Mouse (Mus musculus) left cerebral cortex, postnatal 4 days (tissue): Measurements from ENCODE around the gene Krt73. TPM values are rescaled to one million over a fixed set of nuclear protein-coding genes. Genes with fewer than 3 reads are reported as not detected.

Source experiments
- DNase-seq: peaks from one replicate; pipeline ENCODE4 v3.0.0-alpha.2; 2022
- intact Hi-C: fragments of 180-260 bp; cut with DNase I; formaldehyde crosslinking; loops from one replicate; pipeline ENCODE4 v1.15.1; 2025
- total RNA-seq, 2 experiments: library from RNA; stranded (reverse); gene quantifications; 2 replicates each; pipeline ENCODE4 v1.2.3; 2021

The Krt73 gene
- under 1 TPM; 0.42 to 0.46 TPM for total RNA-seq

GRCm38 (mm10) chr15:101802296-101802835, at the start of gene Krt73:
Gene Krt73, minus strand, starts transcription at chr15:101802346.
- intact Hi-C loops, result no loop called here
- DNase-seq, result no peak

- DNase-seq, result no peak
- intact Hi-C loops, result no loop called here
These were observed 48.5 kb upstream of the Krt73 start, which contains the start of gene Krt1 for GRCm38 (mm10) chr15:101850694-101851093. Gene Krt1, minus strand, starts transcription at chr15:101850794.

GRCm38 (mm10) chr15:101845971-101846403, 43.8 kb upstream of the Krt73 start:
- intact Hi-C loops, result no loop called here
- DNase-seq, result peak; percentile 41

GRCm38 (mm10) chr15:101843192-101843591, 41.0 kb upstream of the Krt73 start:
- DNase-seq, result no peak
- intact Hi-C loops, result no loop called here

- DNase-seq, result no peak
- intact Hi-C loops, result no loop called here
These were observed 32.7 kb upstream of the Krt73 start for GRCm38 (mm10) chr15:101834784-101835328.

- intact Hi-C loops, result no loop called here
- no peak for DNase-seq
These were observed 31.0 kb upstream of the Krt73 start for GRCm38 (mm10) chr15:101833131-101833530.

GRCm38 (mm10) chr15:101829441-101829840, 27.3 kb upstream of the Krt73 start:
- DNase-seq, result no peak
- intact Hi-C loops, result no loop called here

GRCm38 (mm10) chr15:101821786-101822185, 19.6 kb upstream of the Krt73 start:
- intact Hi-C loops, result no loop called here
- no peak for DNase-seq

- intact Hi-C loops, result no loop called here
- no peak for DNase-seq
These were observed 15.7 kb upstream of the Krt73 start, which contains the start of gene Krt2 for GRCm38 (mm10) chr15:101817875-101818274. Gene Krt2, minus strand, starts transcription at chr15:101818169.

- intact Hi-C loops, result no loop called here
- DNase-seq, result no peak
These were observed 1.1 kb upstream of the Krt73 start for GRCm38 (mm10) chr15:101803052-101803822.

GRCm38 (mm10) chr15:101790867-101791266, 11.3 kb downstream of the Krt73 start:
- no peak for DNase-seq
- intact Hi-C loops, result no loop called here

GRCm38 (mm10) chr15:101786360-101786759, 15.8 kb downstream of the Krt73 start, which contains the start of gene Krt72:
Gene Krt72, minus strand, starts transcription at chr15:101786460.
- DNase-seq, result no peak
- intact Hi-C loops, result no loop called here

GRCm38 (mm10) chr15:101773420-101773819, 28.7 kb downstream of the Krt73 start:
- intact Hi-C loops, result loop anchor here (2.0 to 5.0 kb wide), 3 partner anchors 199 to 436 kb away; no protein-coding TSS in a partner anchor
- DNase-seq, result no peak

GRCm38 (mm10) chr15:101772711-101773081, 29.4 kb downstream of the Krt73 start:
- intact Hi-C loops, result loop anchor here (2.0 to 5.0 kb wide), 3 partner anchors 200 to 435 kb away; no protein-coding TSS in a partner anchor
- peak; percentile 88 for DNase-seq

GRCm38 (mm10) chr15:101772080-101772710, 30.0 kb downstream of the Krt73 start:
- intact Hi-C loops, result loop anchor here (2.0 to 5.0 kb wide), 3 partner anchors 201 to 435 kb away; no protein-coding TSS in a partner anchor
- DNase-seq, result peak; percentile 36

- intact Hi-C loops, result loop anchor here (5.0 kb wide), 2 partner anchors 248 to 433 kb away; no protein-coding TSS in a partner anchor
- no peak for DNase-seq
These were observed 31.9 kb downstream of the Krt73 start for GRCm38 (mm10) chr15:101770226-101770625.

Other genes starting within 250 kb of the Krt73 start
- not detected for gene Krt90, start 239.4 kb downstream of the Krt73 start, total RNA-seq
- gene Krt75, start 228.4 kb downstream of the Krt73 start, total RNA-seq, result not detected
- not detected for gene Gm5414, start 174.2 kb downstream of the Krt73 start, total RNA-seq
- gene Gm5478, start 155.0 kb downstream of the Krt73 start, total RNA-seq, result not detected
- not detected for gene Krt6b, start 122.1 kb downstream of the Krt73 start, total RNA-seq
- gene Krt6a, start 108.0 kb downstream of the Krt73 start, total RNA-seq, result not detected
- not detected for gene Krt5, start 89.4 kb downstream of the Krt73 start, total RNA-seq
- gene Krt71, start 59.2 kb downstream of the Krt73 start, total RNA-seq, result not detected
- not detected for gene Krt72, start 15.9 kb downstream of the Krt73 start, total RNA-seq
- not detected for gene Krt2, start 15.8 kb upstream of the Krt73 start, total RNA-seq
- gene Krt1, start 48.4 kb upstream of the Krt73 start, total RNA-seq, result 1 to 10 TPM; 5.9 to 6.1 TPM
- 1 to 10 TPM; 6.7 to 7.8 TPM for gene Krt77, start 67.4 kb upstream of the Krt73 start, total RNA-seq
- gene Krt76, start 90.6 kb upstream of the Krt73 start, total RNA-seq, result not detected
- under 1 TPM in 1 of 2 experiments, not detected in 1; 0.24 TPM for gene Krt4, start 122.4 kb upstream of the Krt73 start, total RNA-seq
- gene Krt79, start 138.0 kb upstream of the Krt73 start, total RNA-seq, result under 1 TPM in 1 of 2 experiments, not detected in 1; 0.32 TPM
- gene Krt78, start 151.9 kb upstream of the Krt73 start, total RNA-seq, result not detected
- under 1 TPM in 1 of 2 experiments, not detected in 1; 0.18 TPM for gene Krt8, start 202.1 kb upstream of the Krt73 start, total RNA-seq
- under 1 TPM; 0.26 to 0.64 TPM for gene Krt18, start 225.8 kb upstream of the Krt73 start, total RNA-seq